Mouse (Mus musculus): ENCODE results near the gene Myo1b. TPM values are rescaled to one million over a fixed set of nuclear protein-coding genes. Genes with fewer than 3 reads are reported as not detected.

Gene Myo1b
- 110 and 122 TPM in 2 replicates for polyA plus RNA-seq (2014; fragmentation: Nextera tagmentation; extraction: Ambion mirVana)

GRCm38 (mm10) chr1:51915576-51916156, at the start of gene Myo1b:
TSS of gene Myo1b (minus strand) at chr1:51916071.
- Histone ChIP-seq H3K9me3 (ENCODE audit: control insufficient read depth, low read length) (no peaks in the 10 kb centered on the region), H3K27me3 (ENCODE audit: control insufficient read depth, insufficient read depth, low read length) (no peaks in the 10 kb centered on the region), H3K36me3 (ENCODE audit: control insufficient read depth, insufficient read depth, low read length) (no peaks in the 10 kb centered on the region), H3K4me2 (ENCODE audit: low read depth, severe bottlenecking) (peak within 1 kb of the TSS; percentile 50), H3K9ac (ENCODE audit: low read length) (peak within 1 kb of the TSS; percentile 99), H3K27ac (replicated peaks; ENCODE audit: low read depth, low read length) (peak within 1 kb of the TSS; percentile 93), H3K4me3 (ENCODE audit: low read depth, low read length) (peak within 1 kb of the TSS; percentile 93), H3K4me1 (ENCODE audit: control insufficient read depth, insufficient read depth, low read length) (peaks cover 6% of the 10 kb centered on the region; the same call in 1 of the 2 replicates)
- DNase-seq (ENCODE audit: low spot score) (peak; percentile 82), ATAC-seq (ENCODE audit: insufficient number of reproducible peaks, low FRiP score, low TSS enrichment, low read depth) (peak; percentile 79)
- WGBS = under 1% methylated on average over 75 of the region's 79 CpGs

DNA sequence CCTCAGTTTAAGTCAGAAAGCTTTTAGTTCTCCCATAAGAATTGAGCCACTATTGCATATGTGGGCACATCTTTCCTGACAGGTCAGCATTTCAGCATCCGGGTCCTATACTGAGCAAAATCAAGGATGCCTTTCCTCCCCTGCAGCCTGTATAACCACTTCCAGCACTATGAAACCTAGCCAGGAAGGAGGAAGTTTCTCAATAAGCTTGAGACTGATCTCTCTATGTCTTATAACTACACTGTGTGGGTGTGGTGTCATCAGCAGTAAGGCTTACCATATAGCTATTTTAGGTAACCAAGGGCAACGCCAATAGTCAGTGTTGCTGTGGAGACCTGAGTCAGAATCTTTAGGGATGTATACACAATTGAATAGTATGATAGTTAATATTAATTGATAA, 48.8 kb upstream of the Myo1b start:
- H3K27me3 ChIP-seq (ENCODE audit: control insufficient read depth, insufficient read depth, low read length) = no peaks in the 10 kb centered on the region
- no peak overlapping the region for H3K27ac ChIP-seq (replicated peaks; ENCODE audit: low read depth, low read length)
- no peak overlapping the region for H3K4me3 ChIP-seq (ENCODE audit: low read depth, low read length)
- ATAC-seq (ENCODE audit: insufficient number of reproducible peaks, low FRiP score, low TSS enrichment, low read depth) (no peak), DNase-seq (ENCODE audit: low spot score) (no peak)
- no peak overlapping the region for H3K4me2 ChIP-seq (ENCODE audit: low read depth, severe bottlenecking)
- no peaks in the 10 kb centered on the region for H3K9me3 ChIP-seq (ENCODE audit: control insufficient read depth, low read length)
- 95% methylated on average over 2 of the region's 2 CpGs for whole genome bisulfite sequencing
- H3K36me3 ChIP-seq (ENCODE audit: control insufficient read depth, insufficient read depth, low read length) = no peaks in the 10 kb centered on the region
- no peaks in the 10 kb centered on the region for H3K4me1 ChIP-seq (ENCODE audit: control insufficient read depth, insufficient read depth, low read length)
- H3K9ac ChIP-seq (ENCODE audit: low read length) = no peak overlapping the region

- ATAC-seq (ENCODE audit: insufficient number of reproducible peaks, low FRiP score, low TSS enrichment, low read depth) (no peak), DNase-seq (ENCODE audit: low spot score) (no peak)
- no peaks in the 10 kb centered on the region for H3K9me3 ChIP-seq (ENCODE audit: control insufficient read depth, low read length)
- no peaks in the 10 kb centered on the region for H3K36me3 ChIP-seq (ENCODE audit: control insufficient read depth, insufficient read depth, low read length)
- H3K9ac ChIP-seq (ENCODE audit: low read length) = no peak overlapping the region
- no peak overlapping the region for H3K4me3 ChIP-seq (ENCODE audit: low read depth, low read length)
- H3K27me3 ChIP-seq (ENCODE audit: control insufficient read depth, insufficient read depth, low read length) = no peaks in the 10 kb centered on the region
- H3K4me2 ChIP-seq (ENCODE audit: low read depth, severe bottlenecking) = no peak overlapping the region
- 86% methylated on average over 4 of the region's 4 CpGs for whole genome bisulfite sequencing
- H3K4me1 ChIP-seq (ENCODE audit: control insufficient read depth, insufficient read depth, low read length) = no peaks in the 10 kb centered on the region
- no peak overlapping the region for H3K27ac ChIP-seq (replicated peaks; ENCODE audit: low read depth, low read length)
Measured at GRCm38 (mm10) chr1:51947116-51947515, 31.2 kb upstream of the Myo1b start.

GRCm38 (mm10) chr1:51944755-51945154, 28.9 kb upstream of the Myo1b start:
- H3K9ac ChIP-seq (ENCODE audit: low read length) = no peak overlapping the region
- H3K27ac ChIP-seq (replicated peaks; ENCODE audit: low read depth, low read length) = no peak overlapping the region
- no peak overlapping the region for H3K4me2 ChIP-seq (ENCODE audit: low read depth, severe bottlenecking)
- H3K27me3 ChIP-seq (ENCODE audit: control insufficient read depth, insufficient read depth, low read length) = no peaks in the 10 kb centered on the region
- 45% methylated on average over 5 of the region's 5 CpGs for WGBS
- DNase-seq (ENCODE audit: low spot score) (peak; percentile 74), ATAC-seq (ENCODE audit: insufficient number of reproducible peaks, low FRiP score, low TSS enrichment, low read depth) (no peak)
- H3K9me3 ChIP-seq (ENCODE audit: control insufficient read depth, low read length) = no peaks in the 10 kb centered on the region
- H3K4me1 ChIP-seq (ENCODE audit: control insufficient read depth, insufficient read depth, low read length) = no peaks in the 10 kb centered on the region
- H3K4me3 ChIP-seq (ENCODE audit: low read depth, low read length) = no peak overlapping the region
- no peaks in the 10 kb centered on the region for H3K36me3 ChIP-seq (ENCODE audit: control insufficient read depth, insufficient read depth, low read length)

DNA sequence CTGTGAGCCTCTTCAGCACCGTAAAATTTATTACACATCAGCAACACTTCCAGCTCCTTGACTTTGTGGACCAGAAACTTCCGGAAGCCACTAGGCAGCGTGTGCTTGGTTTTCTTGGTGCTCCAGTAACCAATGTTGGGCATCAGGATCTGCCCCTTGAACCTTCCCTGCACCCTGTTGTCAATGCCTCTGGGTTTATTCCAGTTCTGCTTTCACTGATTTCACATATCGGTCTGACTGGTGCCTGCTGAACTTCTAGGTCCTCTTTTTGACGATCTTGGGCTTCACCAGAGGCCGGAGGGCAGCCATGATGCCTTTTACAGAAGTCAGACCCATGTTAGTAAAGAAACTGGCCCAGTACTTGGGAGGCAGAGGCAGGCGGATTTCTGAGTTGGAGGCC, 22.5 kb upstream of the Myo1b start:
- H3K9me3 ChIP-seq (ENCODE audit: control insufficient read depth, low read length) = no peaks in the 10 kb centered on the region
- H3K4me2 ChIP-seq (ENCODE audit: low read depth, severe bottlenecking) = no peak overlapping the region
- H3K36me3 ChIP-seq (ENCODE audit: control insufficient read depth, insufficient read depth, low read length) = no peaks in the 10 kb centered on the region
- H3K4me1 ChIP-seq (ENCODE audit: control insufficient read depth, insufficient read depth, low read length) = no peaks in the 10 kb centered on the region
- H3K9ac ChIP-seq (ENCODE audit: low read length) = no peak overlapping the region
- ATAC-seq (ENCODE audit: insufficient number of reproducible peaks, low FRiP score, low TSS enrichment, low read depth) (no peak), DNase-seq (ENCODE audit: low spot score) (no peak)
- no peak overlapping the region for H3K27ac ChIP-seq (replicated peaks; ENCODE audit: low read depth, low read length)
- no peaks in the 10 kb centered on the region for H3K27me3 ChIP-seq (ENCODE audit: control insufficient read depth, insufficient read depth, low read length)
- WGBS = 90% methylated on average over 7 of the region's 7 CpGs
- no peak overlapping the region for H3K4me3 ChIP-seq (ENCODE audit: low read depth, low read length)

- 57% methylated on average over 2 of the region's 2 CpGs for WGBS
- Histone ChIP-seq H3K9ac (ENCODE audit: low read length) (no peak overlapping the region), H3K4me3 (ENCODE audit: low read depth, low read length) (no peak overlapping the region), H3K9me3 (ENCODE audit: control insufficient read depth, low read length) (no peaks in the 10 kb centered on the region), H3K4me1 (ENCODE audit: control insufficient read depth, insufficient read depth, low read length) (no peaks in the 10 kb centered on the region), H3K36me3 (ENCODE audit: control insufficient read depth, insufficient read depth, low read length) (no peaks in the 10 kb centered on the region), H3K4me2 (ENCODE audit: low read depth, severe bottlenecking) (no peak overlapping the region), H3K27me3 (ENCODE audit: control insufficient read depth, insufficient read depth, low read length) (no peaks in the 10 kb centered on the region), H3K27ac (replicated peaks; ENCODE audit: low read depth, low read length) (no peak overlapping the region)
- no peak for ATAC-seq (ENCODE audit: insufficient number of reproducible peaks, low FRiP score, low TSS enrichment, low read depth)
- no peak for DNase-seq (ENCODE audit: low spot score)
Measured at GRCm38 (mm10) chr1:51935006-51935405, 19.1 kb upstream of the Myo1b start.

- no peak overlapping the region for H3K27ac ChIP-seq (replicated peaks; ENCODE audit: low read depth, low read length)
- H3K4me2 ChIP-seq (ENCODE audit: low read depth, severe bottlenecking) = no peak overlapping the region
- H3K9ac ChIP-seq (ENCODE audit: low read length) = no peak overlapping the region
- no peaks in the 10 kb centered on the region for H3K27me3 ChIP-seq (ENCODE audit: control insufficient read depth, insufficient read depth, low read length)
- no peaks in the 10 kb centered on the region for H3K36me3 ChIP-seq (ENCODE audit: control insufficient read depth, insufficient read depth, low read length)
- H3K4me1 ChIP-seq (ENCODE audit: control insufficient read depth, insufficient read depth, low read length) = no peaks in the 10 kb centered on the region
- no peak for DNase-seq (ENCODE audit: low spot score)
- WGBS = 80% methylated on average over 11 of the region's 11 CpGs
- no peak overlapping the region for H3K4me3 ChIP-seq (ENCODE audit: low read depth, low read length)
- no peak for ATAC-seq (ENCODE audit: insufficient number of reproducible peaks, low FRiP score, low TSS enrichment, low read depth)
- no peaks in the 10 kb centered on the region for H3K9me3 ChIP-seq (ENCODE audit: control insufficient read depth, low read length)
Measured at GRCm38 (mm10) chr1:51934176-51934924, 18.5 kb upstream of the Myo1b start.

DNA sequence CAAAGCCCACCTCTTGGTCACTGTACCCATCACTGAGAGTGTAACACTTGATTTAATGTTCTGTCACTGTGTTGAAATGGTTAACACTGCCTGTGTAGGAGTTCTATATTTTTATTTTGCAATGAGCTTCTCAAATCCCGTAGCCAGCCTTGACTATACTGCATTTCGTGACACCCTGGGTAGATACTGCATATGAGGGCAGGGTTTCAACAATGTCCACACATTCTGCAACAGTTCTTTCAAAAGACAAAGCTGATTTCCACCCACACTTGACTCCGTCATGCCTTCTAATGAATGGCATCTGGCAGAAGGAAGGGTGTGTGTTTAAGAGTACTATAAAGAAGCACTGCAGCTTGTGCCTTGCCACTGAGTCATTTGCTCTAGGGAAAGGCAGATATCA, 17.0 kb upstream of the Myo1b start:
- DNase-seq (ENCODE audit: low spot score) (no peak), ATAC-seq (ENCODE audit: insufficient number of reproducible peaks, low FRiP score, low TSS enrichment, low read depth) (no peak)
- no peak overlapping the region for H3K9ac ChIP-seq (ENCODE audit: low read length)
- WGBS = 82% methylated on average over 3 of the region's 3 CpGs
- H3K36me3 ChIP-seq (ENCODE audit: control insufficient read depth, insufficient read depth, low read length) = no peaks in the 10 kb centered on the region
- H3K27me3 ChIP-seq (ENCODE audit: control insufficient read depth, insufficient read depth, low read length) = no peaks in the 10 kb centered on the region
- H3K4me3 ChIP-seq (ENCODE audit: low read depth, low read length) = no peak overlapping the region
- no peak overlapping the region for H3K4me2 ChIP-seq (ENCODE audit: low read depth, severe bottlenecking)
- H3K9me3 ChIP-seq (ENCODE audit: control insufficient read depth, low read length) = no peaks in the 10 kb centered on the region
- no peak overlapping the region for H3K27ac ChIP-seq (replicated peaks; ENCODE audit: low read depth, low read length)
- H3K4me1 ChIP-seq (ENCODE audit: control insufficient read depth, insufficient read depth, low read length) = no peaks in the 10 kb centered on the region

All from limb, embryonic 11.5 days (tissue).